Mouse (Mus musculus) stomach, postnatal 0 days (tissue): ENCODE measurements around the gene Sds.

Source experiments
- CTCF ChIP-seq: IDR thresholded peaks from 2 replicates; pipeline ENCODE4 v1.5.1; 2016; ENCODE audit warnings: antibody characterized with exemption, low read depth, mild to moderate bottlenecking, moderate library complexity
- EP300 ChIP-seq: optimal IDR thresholded peaks from 2 replicates; pipeline ENCODE3; 2016; ENCODE audit warnings: antibody characterized with exemption

GRCm38 (mm10) chr5:120477993-120478392 is 1.7 kb downstream of the Sds start:
- TF ChIP-seq CTCF (no peak), EP300 (no peak)
